Mouse (Mus musculus): ENCODE measurements at regions not wholly inside any gene's neighbourhood (a gene's known extent, or its start where the extent isn't known, plus 50 kb on each side); places are given as distances from the start of the nearest gene placed in this dataset.
A peak's percentile ranks its signal among the peaks of the same experiment; 100 is the strongest.

DNA sequence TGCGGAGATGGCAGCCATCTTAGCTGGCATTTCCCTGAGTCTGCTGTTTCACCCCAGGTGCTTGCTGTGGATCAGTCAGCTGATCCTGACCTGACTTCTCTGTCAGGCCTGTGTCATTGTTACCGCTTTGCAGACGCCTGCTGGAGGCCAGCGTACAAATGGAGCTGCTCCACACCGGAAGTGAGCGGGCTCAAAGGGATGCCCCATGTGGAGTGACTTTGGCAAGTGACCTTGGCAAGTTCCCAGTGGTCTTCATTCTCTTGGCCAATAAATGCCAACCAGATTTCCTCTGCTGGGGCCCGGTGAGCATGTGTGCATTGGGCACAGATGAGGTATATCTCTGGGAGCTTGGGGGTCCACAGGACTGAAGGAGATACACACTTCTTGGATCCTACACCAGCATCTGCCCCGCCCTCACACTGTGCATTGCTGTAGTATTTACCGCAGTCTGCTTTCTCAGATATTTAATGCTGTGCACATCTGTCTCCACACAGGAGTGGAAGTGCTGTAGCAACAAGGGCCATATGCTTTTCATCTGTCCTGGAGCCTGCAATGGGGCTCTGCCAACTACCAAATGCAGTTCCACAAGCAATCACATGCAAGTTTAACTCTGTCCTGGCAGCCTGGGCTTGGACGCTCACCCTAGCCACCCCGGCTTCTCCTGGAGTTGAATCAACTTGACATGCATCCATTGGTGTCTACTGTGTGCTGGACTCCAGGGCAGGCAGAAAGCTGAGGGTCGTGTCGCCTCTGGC, 202.7 kb downstream of the Cdh26 start:
- Histone ChIP-seq H3K4me2 (ENCODE audit: low read length) (no peak overlapping the region), H3K4me3 (replicated peaks; ENCODE audit: low read length) (no peak overlapping the region), H3K36me3 (ENCODE audit: control insufficient read depth, insufficient read depth) (no peaks in the 10 kb centered on the region), H3K4me1 (replicated peaks; ENCODE audit: control insufficient read depth, insufficient read depth, low read length) (peaks cover 18% of the 10 kb centered on the region), H3K27me3 (replicated peaks; ENCODE audit: control insufficient read depth, insufficient read depth, low read length) (no peaks in the 10 kb centered on the region), H3K9ac (replicated peaks; ENCODE audit: low read depth, low read length) (no peak overlapping the region), H3K27ac (ENCODE audit: low read length) (no peak overlapping the region), H3K9me3 (ENCODE audit: control insufficient read depth, low read length) (no peaks in the 10 kb centered on the region)
- 82% methylated on average over 13 of the region's 13 CpGs for WGBS
- no peak for ATAC-seq

DNA sequence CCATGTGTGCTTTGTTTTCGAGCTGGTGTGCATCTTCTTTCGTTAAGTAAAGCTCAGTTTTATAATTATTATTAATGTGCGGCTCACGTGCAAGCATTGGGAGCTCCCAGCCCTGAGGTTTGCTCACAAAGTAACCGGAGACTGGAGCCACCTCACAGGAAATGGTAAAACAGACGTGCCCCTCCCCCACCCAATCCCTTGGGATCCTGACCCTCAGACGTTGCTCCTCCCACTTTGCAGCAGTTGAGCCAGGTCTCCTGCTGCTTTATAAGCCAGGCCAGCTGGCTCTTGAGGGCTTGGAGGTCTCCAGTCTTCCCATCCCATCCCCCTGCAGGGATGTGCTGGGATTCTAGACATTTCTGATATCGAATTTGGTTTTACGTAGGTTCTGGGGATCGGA, 203.8 kb downstream of the Cdh26 start:
- H3K4me1 ChIP-seq (replicated peaks; ENCODE audit: control insufficient read depth, insufficient read depth, low read length), result peaks cover 7% of the 10 kb centered on the region
- no peak overlapping the region for H3K9ac ChIP-seq (replicated peaks; ENCODE audit: low read depth, low read length)
- WGBS, result 61% methylated on average over 10 of the region's 10 CpGs
- no peak overlapping the region for H3K4me3 ChIP-seq (replicated peaks; ENCODE audit: low read length)
- H3K27me3 ChIP-seq (replicated peaks; ENCODE audit: control insufficient read depth, insufficient read depth, low read length), result no peaks in the 10 kb centered on the region
- no peak overlapping the region for H3K4me2 ChIP-seq (ENCODE audit: low read length)
- H3K9me3 ChIP-seq (ENCODE audit: control insufficient read depth, low read length), result no peaks in the 10 kb centered on the region
- no peaks in the 10 kb centered on the region for H3K36me3 ChIP-seq (ENCODE audit: control insufficient read depth, insufficient read depth)
- ATAC-seq, result no peak
- H3K27ac ChIP-seq (ENCODE audit: low read length), result no peak overlapping the region

- H3K4me2 ChIP-seq (ENCODE audit: low read length), result no peak overlapping the region
- no peak overlapping the region for H3K9ac ChIP-seq (replicated peaks; ENCODE audit: low read depth, low read length)
- ATAC-seq, result peak; percentile 76
- no peaks in the 10 kb centered on the region for H3K9me3 ChIP-seq (ENCODE audit: control insufficient read depth, low read length)
- no peak overlapping the region for H3K27ac ChIP-seq (ENCODE audit: low read length)
- no peaks in the 10 kb centered on the region for H3K27me3 ChIP-seq (replicated peaks; ENCODE audit: control insufficient read depth, insufficient read depth, low read length)
- H3K36me3 ChIP-seq (ENCODE audit: control insufficient read depth, insufficient read depth), result no peaks in the 10 kb centered on the region
- WGBS, result 24% methylated on average over 4 of the region's 4 CpGs
- no peak overlapping the region for H3K4me3 ChIP-seq (replicated peaks; ENCODE audit: low read length)
- H3K4me1 ChIP-seq (replicated peaks; ENCODE audit: control insufficient read depth, insufficient read depth, low read length), result peaks cover 6% of the 10 kb centered on the region
Measured at GRCm38 (mm10) chr2:178635685-178636084, 205.4 kb downstream of the Cdh26 start.

DNA sequence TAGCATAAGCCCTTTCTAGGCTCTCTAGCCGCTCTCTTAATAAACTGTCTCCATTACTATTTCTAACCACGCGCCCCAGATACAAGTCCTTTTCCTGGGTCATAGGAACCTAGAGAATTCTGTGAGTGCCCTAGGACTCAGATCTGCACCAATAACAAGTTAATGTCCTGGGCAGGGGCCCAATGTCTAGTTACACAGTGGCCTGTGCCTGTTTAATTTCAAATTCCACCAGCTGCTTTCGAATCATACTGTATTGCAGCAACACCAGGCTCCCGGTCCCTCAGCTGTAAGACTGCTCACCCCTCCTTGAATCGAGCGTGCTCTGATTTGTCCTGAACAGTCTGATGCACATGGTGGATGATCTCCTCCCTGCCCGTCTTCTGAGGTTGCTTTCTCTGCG, 206.6 kb downstream of the Cdh26 start:
- Histone ChIP-seq H3K4me3 (replicated peaks; ENCODE audit: low read length) (no peak overlapping the region), H3K4me2 (ENCODE audit: low read length) (no peak overlapping the region), H3K4me1 (replicated peaks; ENCODE audit: control insufficient read depth, insufficient read depth, low read length) (peaks cover 5% of the 10 kb centered on the region), H3K9ac (replicated peaks; ENCODE audit: low read depth, low read length) (no peak overlapping the region), H3K9me3 (ENCODE audit: control insufficient read depth, low read length) (no peaks in the 10 kb centered on the region), H3K36me3 (ENCODE audit: control insufficient read depth, insufficient read depth) (no peaks in the 10 kb centered on the region), H3K27ac (ENCODE audit: low read length) (no peak overlapping the region), H3K27me3 (replicated peaks; ENCODE audit: control insufficient read depth, insufficient read depth, low read length) (no peaks in the 10 kb centered on the region)
- 91% methylated on average over 9 of the region's 9 CpGs for WGBS
- ATAC-seq, result no peak

- Histone ChIP-seq H3K4me3 (replicated peaks; ENCODE audit: low read length) (no peak overlapping the region), H3K27ac (ENCODE audit: low read length) (no peak overlapping the region), H3K9me3 (ENCODE audit: control insufficient read depth, low read length) (no peaks in the 10 kb centered on the region), H3K4me2 (ENCODE audit: low read length) (no peak overlapping the region), H3K36me3 (ENCODE audit: control insufficient read depth, insufficient read depth) (no peaks in the 10 kb centered on the region), H3K27me3 (replicated peaks; ENCODE audit: control insufficient read depth, insufficient read depth, low read length) (no peaks in the 10 kb centered on the region), H3K9ac (replicated peaks; ENCODE audit: low read depth, low read length) (no peak overlapping the region), H3K4me1 (replicated peaks; ENCODE audit: control insufficient read depth, insufficient read depth, low read length) (peaks cover 5% of the 10 kb centered on the region)
- 0 out of 2 replicates have a peak, but pooled peaks have one; percentile 15 for ATAC-seq
- 13% methylated on average over 16 of the region's 16 CpGs for WGBS
Measured at GRCm38 (mm10) chr2:178642137-178643052, 212.1 kb downstream of the Cdh26 start.

DNA sequence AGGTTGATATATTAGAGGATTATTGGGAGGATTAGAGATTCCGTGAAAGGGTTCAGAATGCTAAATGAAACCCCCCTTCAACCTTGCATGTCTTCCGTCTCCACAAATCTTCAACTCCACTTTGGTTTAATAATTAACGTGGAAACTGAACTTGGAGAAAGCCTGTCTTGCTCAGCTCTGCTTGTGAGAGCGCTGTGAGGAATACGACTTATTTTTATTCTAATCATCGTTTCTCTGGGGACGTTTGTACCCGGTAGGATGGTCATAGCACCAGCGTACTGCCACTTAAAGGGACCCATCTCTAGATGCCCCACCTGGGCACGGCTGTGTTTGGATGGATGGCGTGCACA, 212.7 kb downstream of the Cdh26 start:
- Histone ChIP-seq H3K4me2 (ENCODE audit: low read length) (no peak overlapping the region), H3K4me1 (replicated peaks; ENCODE audit: control insufficient read depth, insufficient read depth, low read length) (peaks cover 5% of the 10 kb centered on the region), H3K27ac (ENCODE audit: low read length) (no peak overlapping the region), H3K4me3 (replicated peaks; ENCODE audit: low read length) (no peak overlapping the region), H3K36me3 (ENCODE audit: control insufficient read depth, insufficient read depth) (no peaks in the 10 kb centered on the region), H3K9me3 (ENCODE audit: control insufficient read depth, low read length) (no peaks in the 10 kb centered on the region), H3K9ac (replicated peaks; ENCODE audit: low read depth, low read length) (no peak overlapping the region), H3K27me3 (replicated peaks; ENCODE audit: control insufficient read depth, insufficient read depth, low read length) (no peaks in the 10 kb centered on the region)
- 65% methylated on average over 11 of the region's 11 CpGs for WGBS
- ATAC-seq, result no peak

DNA sequence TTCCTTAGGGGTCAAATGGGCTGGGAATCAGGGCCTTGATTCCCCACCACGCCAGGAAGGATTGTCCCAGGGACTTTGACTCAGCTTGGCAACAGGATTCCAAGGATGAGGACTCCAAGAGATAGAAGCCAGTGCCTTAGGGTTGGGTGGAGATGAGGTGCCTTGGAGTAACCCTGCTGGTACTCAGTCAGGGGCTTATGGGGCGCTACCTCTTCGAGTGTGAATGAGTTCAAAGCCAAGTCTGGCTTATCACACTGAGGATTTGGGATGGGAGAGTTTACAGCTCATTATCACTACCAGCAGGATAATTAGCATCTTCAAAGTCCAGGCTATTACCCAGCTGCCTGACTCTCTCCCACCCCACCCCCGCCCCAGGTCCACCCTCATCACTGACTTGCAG, 213.5 kb downstream of the Cdh26 start:
- Histone ChIP-seq H3K27ac (ENCODE audit: low read length) (no peak overlapping the region), H3K36me3 (ENCODE audit: control insufficient read depth, insufficient read depth) (no peaks in the 10 kb centered on the region), H3K27me3 (replicated peaks; ENCODE audit: control insufficient read depth, insufficient read depth, low read length) (no peaks in the 10 kb centered on the region), H3K4me1 (replicated peaks; ENCODE audit: control insufficient read depth, insufficient read depth, low read length) (peaks cover 5% of the 10 kb centered on the region), H3K9me3 (ENCODE audit: control insufficient read depth, low read length) (no peaks in the 10 kb centered on the region), H3K9ac (replicated peaks; ENCODE audit: low read depth, low read length) (no peak overlapping the region), H3K4me2 (ENCODE audit: low read length) (no peak overlapping the region), H3K4me3 (replicated peaks; ENCODE audit: low read length) (no peak overlapping the region)
- ATAC-seq, result no peak
- 68% methylated on average over 4 of the region's 4 CpGs for WGBS

GRCm38 (mm10) chr2:178660071-178660470, 229.7 kb downstream of the Cdh26 start:
- Histone ChIP-seq H3K9ac (replicated peaks; ENCODE audit: low read depth, low read length) (no peak overlapping the region), H3K9me3 (ENCODE audit: control insufficient read depth, low read length) (no peaks in the 10 kb centered on the region), H3K4me2 (ENCODE audit: low read length) (no peak overlapping the region), H3K4me1 (replicated peaks; ENCODE audit: control insufficient read depth, insufficient read depth, low read length) (peaks cover 3% of the 10 kb centered on the region; the same call in 1 of the 2 replicates), H3K27me3 (replicated peaks; ENCODE audit: control insufficient read depth, insufficient read depth, low read length) (no peaks in the 10 kb centered on the region), H3K4me3 (replicated peaks; ENCODE audit: low read length) (no peak overlapping the region), H3K27ac (ENCODE audit: low read length) (no peak overlapping the region), H3K36me3 (ENCODE audit: control insufficient read depth, insufficient read depth) (no peaks in the 10 kb centered on the region)
- 96% methylated on average over 2 of the region's 2 CpGs for WGBS
- ATAC-seq, result no peak

- Histone ChIP-seq H3K4me2 (ENCODE audit: low read length) (no peak overlapping the region), H3K9me3 (ENCODE audit: control insufficient read depth, low read length) (no peaks in the 10 kb centered on the region), H3K27ac (ENCODE audit: low read length) (no peak overlapping the region), H3K9ac (replicated peaks; ENCODE audit: low read depth, low read length) (no peak overlapping the region), H3K4me3 (replicated peaks; ENCODE audit: low read length) (no peak overlapping the region), H3K36me3 (ENCODE audit: control insufficient read depth, insufficient read depth) (no peaks in the 10 kb centered on the region), H3K4me1 (replicated peaks; ENCODE audit: control insufficient read depth, insufficient read depth, low read length) (peaks cover 3% of the 10 kb centered on the region; the same call in 1 of the 2 replicates), H3K27me3 (replicated peaks; ENCODE audit: control insufficient read depth, insufficient read depth, low read length) (no peaks in the 10 kb centered on the region)
- WGBS, result 66% methylated on average over 1 of the region's 1 CpGs
- no peak for ATAC-seq
Measured at GRCm38 (mm10) chr2:178662396-178662795, 232.1 kb downstream of the Cdh26 start.

All from forebrain, embryonic 16.5 days (tissue).